Mouse (Mus musculus) spleen, adult 2 months (tissue): ENCODE data around the gene Agbl1. TPM values are rescaled to one million over a fixed set of nuclear protein-coding genes. Genes with fewer than 3 reads are reported as not detected.

Experiments used
- DNase-seq, 2 experiments: peaks; one replicate each; pipeline versions ENCODE4 v3.0.0 to v3.0.0-alpha.2; 2012 to 2021; ENCODE audit warnings: low spot score in 2 of 2, low read depth in 1 of 2
- H3K27ac ChIP-seq: fragments of 200-500 bp; 2 replicates; pipeline ENCODE4 v1.5.1; 2012; ENCODE audit warnings: low read length, inconsistent platforms; ENCODE audit not compliant: insufficient read depth
- H3K27me3 ChIP-seq: fragments of 200-500 bp; 2 replicates; pipeline ENCODE4 v1.6.1; 2012; ENCODE audit warnings: mild to moderate bottlenecking, moderate library complexity, low read length, inconsistent platforms; ENCODE audit not compliant: control insufficient read depth, insufficient read depth
- H3K36me3 ChIP-seq: fragments of 200-500 bp; 2 replicates; pipeline ENCODE4 v1.6.1; 2012; ENCODE audit warnings: mild to moderate bottlenecking, low read length, inconsistent platforms; ENCODE audit not compliant: control insufficient read depth, insufficient read depth
- H3K4me1 ChIP-seq: fragments of 200-500 bp; 2 replicates; pipeline ENCODE4 v1.6.1; 2011; ENCODE audit warnings: inconsistent platforms; ENCODE audit not compliant: control insufficient read depth, insufficient read depth, insufficient read length
- H3K4me3 ChIP-seq: fragments of 200-500 bp; 2 replicates; pipeline ENCODE4 v1.5.1; 2011; ENCODE audit warnings: mild to moderate bottlenecking, inconsistent platforms; ENCODE audit not compliant: insufficient read depth, insufficient read length; ENCODE audit errors: extremely low read depth
- CTCF ChIP-seq: fragments of 200-500 bp; IDR thresholded peaks from 2 replicates; pipeline ENCODE4 v1.5.1; 2011; ENCODE audit warnings: mild to moderate bottlenecking, inconsistent platforms; ENCODE audit not compliant: insufficient read depth, insufficient read length, insufficient replicate concordance; ENCODE audit errors: extremely low read depth
- POLR2A ChIP-seq: fragments of 200-500 bp; IDR thresholded peaks from 2 replicates; pipeline ENCODE4 v1.6.1; 2011; ENCODE audit warnings: low read depth, low read length, inconsistent platforms
- WGBS: fragments of 180-500 bp; shearing (Covaris S2); methylation state at CpG from one replicate; pipeline ENCODE4 v1.1.7; 2018; 5-methylcytosine and 5-hydroxymethylcytosine counted together
- polyA plus RNA-seq: library from polyadenylated mRNA; depleted of rRNA; stranded (reverse); fragments of >200 nt; gene quantifications from 2 replicates; pipeline ENCODE4 v1.2.3, GENCODE M21; 2012; rRNA removed

The Agbl1 gene
- 0.08 and 0.15 TPM in 2 replicates for polyA plus RNA-seq

GRCm38 (mm10) chr7:76229311-76229937 is at the start of gene Agbl1:
Gene Agbl1, plus strand, starts transcription at chr7:76229887.
- Histone ChIP-seq H3K27me3 (no peaks in the 10 kb centered on the region), H3K4me1 (0 out of 2 replicates have a peak, but pooled peaks cover 2% of the 10 kb centered on the region), H3K36me3 (no peaks in the 10 kb centered on the region), H3K4me3 (no peak within 1 kb of the TSS), H3K27ac (no peak within 1 kb of the TSS; the same call in 1 of the 2 replicates)
- no peak for DNase-seq
- 61% methylated on average over 7 of the region's 7 CpGs for WGBS
- TF ChIP-seq POLR2A: no peak

DNA sequence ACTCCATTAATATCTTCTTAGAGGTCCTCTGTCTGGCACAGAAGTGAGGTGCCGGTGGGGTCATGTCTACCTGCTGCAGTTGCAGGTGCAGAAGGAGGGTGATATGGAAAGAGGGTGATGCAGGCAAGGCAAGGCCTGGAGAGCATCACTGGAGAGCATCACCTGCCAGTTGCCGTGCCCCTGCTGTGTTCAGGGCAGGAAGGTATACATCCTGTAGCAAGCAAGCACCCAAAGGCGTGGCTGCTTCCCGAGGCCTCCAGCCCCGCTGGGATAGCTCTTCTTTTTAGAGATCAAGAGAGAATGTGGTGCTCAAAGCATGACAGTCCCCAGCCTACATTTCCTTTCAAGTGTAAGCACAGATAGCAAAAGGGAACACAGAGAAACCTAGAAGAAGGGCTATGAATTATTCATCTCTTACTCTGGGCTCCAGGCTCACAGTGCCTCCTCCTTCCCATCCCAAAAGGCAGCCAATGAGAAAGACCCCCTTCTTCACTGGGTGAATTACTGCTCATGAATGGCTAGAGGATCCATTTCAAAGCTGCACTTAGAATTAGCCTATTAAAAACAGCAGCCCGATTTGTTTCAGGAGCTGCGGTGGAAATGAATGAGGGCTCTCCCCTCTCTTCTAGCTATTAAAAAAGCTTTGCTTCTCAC is 44.6 kb upstream of the Agbl1 start:
- no peak for DNase-seq
- no peak overlapping the region for H3K4me3 ChIP-seq
- H3K4me1 ChIP-seq: no peaks in the 10 kb centered on the region
- no peaks in the 10 kb centered on the region for H3K27me3 ChIP-seq
- 74% methylated on average over 7 of the region's 7 CpGs for WGBS
- no peak overlapping the region for H3K27ac ChIP-seq
- no peaks in the 10 kb centered on the region for H3K36me3 ChIP-seq
- no peak for TF ChIP-seq CTCF
- no peak for TF ChIP-seq POLR2A

GRCm38 (mm10) chr7:76185681-76186121 is 44.0 kb upstream of the Agbl1 start:
- H3K36me3 ChIP-seq: no peaks in the 10 kb centered on the region
- no peak overlapping the region for H3K27ac ChIP-seq
- no peak for DNase-seq
- H3K27me3 ChIP-seq: no peaks in the 10 kb centered on the region
- H3K4me3 ChIP-seq: no peak overlapping the region
- TF ChIP-seq CTCF (no peak), POLR2A (no peak)
- H3K4me1 ChIP-seq: no peaks in the 10 kb centered on the region
- WGBS: 38% methylated on average over 6 of the region's 6 CpGs

- H3K4me1 ChIP-seq: no peaks in the 10 kb centered on the region
- WGBS: 87% methylated on average over 4 of the region's 4 CpGs
- no peaks in the 10 kb centered on the region for H3K36me3 ChIP-seq
- no peak overlapping the region for H3K27ac ChIP-seq
- H3K4me3 ChIP-seq: no peak overlapping the region
- H3K27me3 ChIP-seq: no peaks in the 10 kb centered on the region
- DNase-seq: no peak
- TF ChIP-seq POLR2A: no peak
- no peak for TF ChIP-seq CTCF
Measured at GRCm38 (mm10) chr7:76218546-76218945, 11.1 kb upstream of the Agbl1 start.

DNA sequence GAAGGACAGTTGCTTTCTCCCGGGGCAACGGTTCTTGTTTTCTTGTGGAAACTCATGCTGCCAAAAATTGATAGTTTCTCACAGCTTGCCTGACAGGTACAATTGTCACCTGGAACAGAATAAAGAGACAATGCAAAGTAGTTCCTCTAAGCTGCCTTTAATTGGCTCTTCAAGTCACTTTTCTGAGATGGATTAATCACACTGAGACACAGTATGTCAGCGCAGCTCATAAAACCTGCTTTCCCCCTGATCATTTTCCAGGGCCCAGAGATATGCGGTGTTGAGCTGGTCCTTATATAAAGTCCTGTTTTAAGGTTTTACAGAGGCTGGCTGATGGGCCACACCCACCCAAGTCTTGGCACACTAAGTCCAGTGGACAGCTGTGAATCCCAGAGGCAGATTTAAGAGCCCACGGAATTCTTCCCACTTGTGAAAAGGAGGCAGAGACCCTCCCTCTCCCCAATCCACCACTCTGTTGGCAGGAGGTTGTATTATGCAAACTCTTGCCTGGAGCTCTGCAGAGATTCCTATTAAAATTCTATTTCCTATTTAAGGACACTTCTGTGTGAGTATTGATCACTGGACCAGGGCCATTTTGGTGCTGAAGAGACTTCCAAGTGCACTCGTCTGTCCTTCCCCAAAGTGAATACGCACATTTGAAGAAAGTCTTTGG is 9.8 kb upstream of the Agbl1 start:
- WGBS: 87% methylated on average over 7 of the region's 7 CpGs
- no peak overlapping the region for H3K27ac ChIP-seq
- DNase-seq: no peak
- no peak for TF ChIP-seq CTCF
- no peak for TF ChIP-seq POLR2A
- no peaks in the 10 kb centered on the region for H3K27me3 ChIP-seq
- H3K36me3 ChIP-seq: no peaks in the 10 kb centered on the region
- H3K4me3 ChIP-seq: no peak overlapping the region
- H3K4me1 ChIP-seq: no peaks in the 10 kb centered on the region

- no peak for DNase-seq
Measured at GRCm38 (mm10) chr7:76222691-76223090, 7.0 kb upstream of the Agbl1 start.

More at GRCm38 (mm10) chr7:76222691-76223090, 7.0 kb upstream of the Agbl1 start:
- Histone ChIP-seq H3K4me1 (no peaks in the 10 kb centered on the region), H3K27me3 (no peaks in the 10 kb centered on the region), H3K36me3 (no peaks in the 10 kb centered on the region), H3K4me3 (no peak overlapping the region), H3K27ac (no peak overlapping the region)
- WGBS: 86% methylated on average over 2 of the region's 2 CpGs
- TF ChIP-seq CTCF: no peak
- TF ChIP-seq POLR2A: no peak
